Mouse (Mus musculus): ENCODE data around the gene Hook2. TPM values are rescaled to one million over a fixed set of nuclear protein-coding genes. Genes with fewer than 3 reads are reported as not detected.

Gene Hook2
- 14.5 and 17.4 TPM in 2 replicates for polyA plus RNA-seq (2012; ENCODE audit: insufficient read depth, insufficient read length, missing spikeins)

DNA sequence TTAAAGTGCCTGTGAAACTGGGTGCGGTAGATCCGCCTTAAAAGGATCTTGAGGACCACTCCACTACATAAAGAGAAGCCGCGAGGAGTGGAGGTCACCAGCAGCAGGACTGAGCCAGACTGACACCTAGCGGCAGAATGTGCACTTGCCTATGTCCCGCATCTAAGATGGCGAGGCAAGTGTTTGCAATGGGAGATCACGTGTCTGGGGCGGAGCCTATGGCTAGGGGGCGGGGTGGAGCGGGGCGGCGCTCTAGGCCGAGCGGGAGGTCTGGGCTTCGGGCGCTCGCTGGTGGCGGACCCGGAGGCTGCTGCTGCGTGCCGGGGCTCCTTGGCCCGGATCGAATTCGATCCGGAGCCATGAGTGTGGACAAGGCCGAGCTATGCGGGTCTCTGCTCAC lies at the start of gene Hook2:
Gene Hook2 (plus strand): TSS at position 255 of the 400 bp plus-strand sequence.
- Histone ChIP-seq H3K4me3 (ENCODE audit: insufficient read depth, low read length) (peak within 1 kb of the TSS; percentile 81), H3K4me1 (ENCODE audit: control insufficient read depth, insufficient read depth, low read length) (peaks cover 17% of the 10 kb centered on the region), H3K27ac (ENCODE audit: insufficient read depth, low read depth, low read length) (peak within 1 kb of the TSS; percentile 46)
- no peak; the same call in none of the 2 replicates for TF ChIP-seq CTCF (IDR thresholded peaks at IDR 0.05; ENCODE audit: low read depth, low read length)
- 0 out of 2 replicates have a peak, but pooled peaks have one; percentile 46 for TF ChIP-seq POLR2A (IDR thresholded peaks at IDR 0.05; ENCODE audit: borderline replicate concordance, low read depth, low read length)

DNA sequence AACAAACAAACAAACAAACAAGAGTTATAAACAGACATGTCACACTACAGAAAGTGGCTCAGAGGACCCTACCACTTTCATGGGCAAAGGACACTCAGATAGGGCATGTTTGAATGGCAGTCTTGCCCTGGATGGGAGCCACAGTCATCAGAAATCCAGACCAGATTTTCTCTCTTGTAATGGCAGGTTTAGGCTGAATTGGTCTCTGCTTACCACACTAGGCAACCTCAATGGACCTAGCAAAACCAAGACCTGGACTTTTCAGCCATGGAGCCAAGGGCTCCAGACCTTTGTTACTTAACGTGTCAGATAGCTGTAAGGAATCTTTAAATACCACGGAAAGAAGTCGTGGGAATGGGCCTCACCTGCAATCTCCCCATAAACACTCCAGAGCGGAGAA lies 46.7 kb upstream of the Hook2 start:
- Histone ChIP-seq H3K27ac (ENCODE audit: insufficient read depth, low read depth, low read length) (no peak overlapping the region), H3K4me3 (ENCODE audit: insufficient read depth, low read length) (no peak overlapping the region)
- TF ChIP-seq POLR2A (IDR thresholded peaks at IDR 0.05; ENCODE audit: borderline replicate concordance, low read depth, low read length) (no peak), CTCF (IDR thresholded peaks at IDR 0.05; ENCODE audit: low read depth, low read length) (no peak)

GRCm38 (mm10) chr8:84944478-84945160 lies 45.8 kb upstream of the Hook2 start:
- H3K4me1 ChIP-seq (ENCODE audit: control insufficient read depth, insufficient read depth, low read length): no peaks in the 10 kb centered on the region
- TF ChIP-seq POLR2A (IDR thresholded peaks at IDR 0.05; ENCODE audit: borderline replicate concordance, low read depth, low read length) (no peak), CTCF (IDR thresholded peaks at IDR 0.05; ENCODE audit: low read depth, low read length) (no peak)
- no peak overlapping the region for H3K4me3 ChIP-seq (ENCODE audit: insufficient read depth, low read length)
- H3K27ac ChIP-seq (ENCODE audit: insufficient read depth, low read depth, low read length): no peak overlapping the region

More for the DNA sequence above, 46.7 kb upstream of the Hook2 start:
- no peaks in the 10 kb centered on the region for H3K4me1 ChIP-seq (ENCODE audit: control insufficient read depth, insufficient read depth, low read length)

GRCm38 (mm10) chr8:84945235-84945632 lies 45.2 kb upstream of the Hook2 start:
- no peak for TF ChIP-seq POLR2A (IDR thresholded peaks at IDR 0.05; ENCODE audit: borderline replicate concordance, low read depth, low read length)
- TF ChIP-seq CTCF (IDR thresholded peaks at IDR 0.05; ENCODE audit: low read depth, low read length): no peak
- Histone ChIP-seq H3K4me3 (ENCODE audit: insufficient read depth, low read length) (no peak overlapping the region), H3K4me1 (ENCODE audit: control insufficient read depth, insufficient read depth, low read length) (no peaks in the 10 kb centered on the region), H3K27ac (ENCODE audit: insufficient read depth, low read depth, low read length) (no peak overlapping the region)

- no peak overlapping the region for H3K27ac ChIP-seq (ENCODE audit: insufficient read depth, low read depth, low read length)
- H3K4me3 ChIP-seq (ENCODE audit: insufficient read depth, low read length): no peak overlapping the region
- TF ChIP-seq POLR2A (IDR thresholded peaks at IDR 0.05; ENCODE audit: borderline replicate concordance, low read depth, low read length) (no peak), CTCF (IDR thresholded peaks at IDR 0.05; ENCODE audit: low read depth, low read length) (no peak)
- no peaks in the 10 kb centered on the region for H3K4me1 ChIP-seq (ENCODE audit: control insufficient read depth, insufficient read depth, low read length)
These were observed 44.5 kb upstream of the Hook2 start for GRCm38 (mm10) chr8:84945633-84946527.

GRCm38 (mm10) chr8:84946528-84947240 lies 43.7 kb upstream of the Hook2 start, which contains the start of gene Rtbdn:
TSS of gene Rtbdn (plus strand) at chr8:84946991.
- H3K27ac ChIP-seq (ENCODE audit: insufficient read depth, low read depth, low read length): no peak within 1 kb of the TSS
- TF ChIP-seq POLR2A (IDR thresholded peaks at IDR 0.05; ENCODE audit: borderline replicate concordance, low read depth, low read length) (no peak), CTCF (IDR thresholded peaks at IDR 0.05; ENCODE audit: low read depth, low read length) (peak; percentile 25; the same call in 1 of the 2 replicates)
- H3K4me3 ChIP-seq (ENCODE audit: insufficient read depth, low read length): no peak within 1 kb of the TSS
- H3K4me1 ChIP-seq (ENCODE audit: control insufficient read depth, insufficient read depth, low read length): no peaks in the 10 kb centered on the region

DNA sequence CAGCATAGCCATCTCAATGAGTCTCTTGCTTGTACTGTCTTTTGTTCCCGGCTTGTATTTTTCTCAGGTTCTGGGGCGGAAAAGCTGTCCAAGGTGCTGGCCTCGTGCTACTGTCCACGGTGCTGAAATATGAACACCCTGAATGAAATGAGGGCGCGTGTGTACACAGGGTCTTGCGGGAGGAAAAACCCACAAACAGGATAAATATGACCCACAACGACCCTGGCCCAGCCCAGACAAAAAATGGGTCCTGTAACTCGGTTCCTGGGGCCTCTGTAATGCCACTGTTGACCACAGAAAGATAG lies 43.2 kb upstream of the Hook2 start:
- no peak for TF ChIP-seq CTCF (IDR thresholded peaks at IDR 0.05; ENCODE audit: low read depth, low read length)
- TF ChIP-seq POLR2A (IDR thresholded peaks at IDR 0.05; ENCODE audit: borderline replicate concordance, low read depth, low read length): no peak
- H3K4me1 ChIP-seq (ENCODE audit: control insufficient read depth, insufficient read depth, low read length): no peaks in the 10 kb centered on the region

GRCm38 (mm10) chr8:84949753-84950152 lies 40.6 kb upstream of the Hook2 start:
- no peak for TF ChIP-seq CTCF (IDR thresholded peaks at IDR 0.05; ENCODE audit: low read depth, low read length)
- no peak for TF ChIP-seq POLR2A (IDR thresholded peaks at IDR 0.05; ENCODE audit: borderline replicate concordance, low read depth, low read length)
- Histone ChIP-seq H3K27ac (ENCODE audit: insufficient read depth, low read depth, low read length) (no peak overlapping the region), H3K4me1 (ENCODE audit: control insufficient read depth, insufficient read depth, low read length) (peaks cover 8% of the 10 kb centered on the region), H3K4me3 (ENCODE audit: insufficient read depth, low read length) (no peak overlapping the region)

More for the DNA sequence above, 43.2 kb upstream of the Hook2 start:
- no peak overlapping the region for H3K27ac ChIP-seq (ENCODE audit: insufficient read depth, low read depth, low read length)
- no peak overlapping the region for H3K4me3 ChIP-seq (ENCODE audit: insufficient read depth, low read length)

DNA sequence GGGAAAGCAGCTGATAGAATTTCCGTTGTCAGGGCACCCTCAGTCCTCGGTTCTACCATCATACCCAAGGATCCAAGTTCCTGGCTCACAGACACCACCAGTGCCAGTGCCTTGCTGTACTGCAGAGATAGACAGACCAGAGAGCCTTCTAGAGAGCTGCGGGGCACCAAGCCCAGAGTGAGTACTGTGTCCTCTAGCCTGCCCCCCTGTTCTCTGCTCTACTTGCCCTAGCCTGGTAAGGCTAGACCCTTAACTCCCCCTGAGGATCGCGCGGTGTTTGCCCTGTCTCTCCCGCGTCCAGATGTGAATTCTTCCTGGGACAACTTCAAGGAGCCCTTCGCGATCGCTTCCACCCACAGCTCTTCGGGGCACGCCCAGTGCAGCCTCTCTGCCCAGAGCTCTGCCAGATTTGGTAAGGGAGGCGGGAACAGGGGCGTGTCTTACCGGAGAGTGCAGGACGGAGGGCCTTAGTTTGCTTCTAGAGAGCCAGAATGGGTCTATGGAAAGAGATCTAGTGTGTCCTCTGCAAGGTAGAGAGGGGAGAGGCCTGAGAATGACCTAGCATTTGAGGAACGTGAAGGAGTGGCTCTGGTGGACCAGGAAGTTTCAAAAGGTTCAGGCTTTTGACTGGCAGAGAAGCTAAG lies 37.7 kb upstream of the Hook2 start:
- peak overlapping the region; percentile 33 for H3K4me3 ChIP-seq (ENCODE audit: insufficient read depth, low read length)
- peaks cover 8% of the 10 kb centered on the region for H3K4me1 ChIP-seq (ENCODE audit: control insufficient read depth, insufficient read depth, low read length)
- TF ChIP-seq CTCF (IDR thresholded peaks at IDR 0.05; ENCODE audit: low read depth, low read length) (no peak), POLR2A (IDR thresholded peaks at IDR 0.05; ENCODE audit: borderline replicate concordance, low read depth, low read length) (no peak)

More for the DNA sequence above, 37.7 kb upstream of the Hook2 start:
- no peak overlapping the region for H3K27ac ChIP-seq (ENCODE audit: insufficient read depth, low read depth, low read length)
